Mouse (Mus musculus): ENCODE results near the gene Dcaf17. TPM values are rescaled to one million over a fixed set of nuclear protein-coding genes. Genes with fewer than 3 reads are reported as not detected.

Gene Dcaf17
- total RNA-seq, 2 experiments from 2014 or later = 9.6 to 15.1 TPM

GRCm38 (mm10) chr2:71050511-71050910, 4.6 kb upstream of the Dcaf17 start:
- ATAC-seq (replicated peaks; ENCODE audit: poor library complexity) = no peak

- ATAC-seq (replicated peaks; ENCODE audit: poor library complexity) = no peak
Measured at GRCm38 (mm10) chr2:71054716-71055115, 412 bp upstream of the Dcaf17 start.

- no peak for ATAC-seq (replicated peaks; ENCODE audit: poor library complexity)
Measured at GRCm38 (mm10) chr2:71056115-71056835, 1.1 kb downstream of the Dcaf17 start.

- no peak for ATAC-seq (replicated peaks; ENCODE audit: poor library complexity)
Measured at GRCm38 (mm10) chr2:71071601-71072000, 16.5 kb downstream of the Dcaf17 start.

- ATAC-seq (replicated peaks; ENCODE audit: poor library complexity) = no peak
Measured at GRCm38 (mm10) chr2:71073330-71073729, 18.2 kb downstream of the Dcaf17 start.

- peak; percentile 93 for ATAC-seq (replicated peaks; ENCODE audit: poor library complexity)
Measured at GRCm38 (mm10) chr2:71073828-71074227, 18.7 kb downstream of the Dcaf17 start.

- no peak for ATAC-seq (replicated peaks; ENCODE audit: poor library complexity)
Measured at GRCm38 (mm10) chr2:71082416-71082815, 27.3 kb downstream of the Dcaf17 start.

- no peak for ATAC-seq (replicated peaks; ENCODE audit: poor library complexity)
Measured at GRCm38 (mm10) chr2:71083454-71084193, 28.5 kb downstream of the Dcaf17 start.

GRCm38 (mm10) chr2:71089766-71090165, 34.6 kb downstream of the Dcaf17 start:
- no peak for ATAC-seq (replicated peaks; ENCODE audit: poor library complexity)

- ATAC-seq (replicated peaks; ENCODE audit: poor library complexity) = peak; percentile 75
Measured at GRCm38 (mm10) chr2:71090660-71091445, 35.7 kb downstream of the Dcaf17 start.

GRCm38 (mm10) chr2:71096170-71096569, 41.0 kb downstream of the Dcaf17 start:
- peak; percentile 93 for ATAC-seq (replicated peaks; ENCODE audit: poor library complexity)

GRCm38 (mm10) chr2:71102621-71103291, 47.6 kb downstream of the Dcaf17 start:
- ATAC-seq (replicated peaks; ENCODE audit: poor library complexity) = peak; percentile 53; the same call in 1 of the 2 replicates

GRCm38 (mm10) chr2:71103292-71103680, 48.2 kb downstream of the Dcaf17 start:
- ATAC-seq (replicated peaks; ENCODE audit: poor library complexity) = peak; percentile 77

- no peak for ATAC-seq (replicated peaks; ENCODE audit: poor library complexity)
Measured at GRCm38 (mm10) chr2:71104696-71105095, 49.6 kb downstream of the Dcaf17 start.

GRCm38 (mm10) chr2:71105469-71106215, 50.5 kb downstream of the Dcaf17 start:
- ATAC-seq (replicated peaks; ENCODE audit: poor library complexity) = 0 out of 2 replicates have a peak, but pooled peaks have one; percentile 22

GRCm38 (mm10) chr2:71107225-71107624, 52.1 kb downstream of the Dcaf17 start:
- no peak for ATAC-seq (replicated peaks; ENCODE audit: poor library complexity)

GRCm38 (mm10) chr2:71108541-71108940, 53.4 kb downstream of the Dcaf17 start:
- ATAC-seq (replicated peaks; ENCODE audit: poor library complexity) = no peak

GRCm38 (mm10) chr2:71113489-71114171, 58.5 kb downstream of the Dcaf17 start:
- no peak for ATAC-seq (replicated peaks; ENCODE audit: poor library complexity)

GRCm38 (mm10) chr2:71116151-71116550, 61.0 kb downstream of the Dcaf17 start:
- no peak for ATAC-seq (replicated peaks; ENCODE audit: poor library complexity)

Data from megakaryocyte progenitor cell, adult 5-6 weeks (primary cell).